In the genomic region with DNA sequence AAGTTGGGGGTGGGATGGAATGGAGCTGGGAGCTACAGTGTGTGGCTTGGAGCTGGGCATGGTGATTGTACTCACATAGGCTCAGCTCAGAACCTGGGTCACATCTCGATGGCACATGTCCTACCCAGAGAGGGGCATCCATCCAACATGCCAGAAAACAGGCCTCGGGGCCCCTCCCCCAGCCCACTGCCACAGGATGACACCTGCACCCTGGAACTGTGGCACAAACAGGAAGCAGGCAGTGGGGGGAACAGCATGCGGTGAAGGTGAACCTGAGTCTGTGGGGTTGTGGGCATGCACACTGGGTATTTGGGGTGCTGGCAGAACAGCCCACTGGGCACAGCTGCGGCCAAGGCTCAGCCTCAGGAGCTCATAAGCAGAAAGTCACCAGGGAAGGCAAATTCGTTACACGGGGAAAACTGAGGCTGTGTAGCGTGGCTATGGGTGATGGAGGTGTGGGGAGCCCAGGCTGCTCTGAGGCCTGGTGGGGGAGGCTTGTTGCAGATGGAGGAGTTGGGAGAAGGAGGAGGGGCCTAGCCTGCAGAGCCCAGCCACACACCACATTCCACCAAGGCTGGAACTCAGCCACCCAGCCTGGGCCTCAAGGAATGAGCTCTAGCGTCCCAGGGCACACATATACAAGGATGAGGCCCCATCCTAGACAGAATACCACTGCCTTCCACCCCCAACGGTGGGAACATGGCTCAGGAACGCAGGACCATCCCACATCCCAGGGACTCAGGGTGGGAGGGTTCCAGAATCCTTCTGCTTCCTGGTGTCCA, we compare ENCODE assay signal across 8 mouse cellular contexts. TPM values are rescaled to one million over a fixed set of nuclear protein-coding genes. Genes with fewer than 3 reads are reported as not detected.
DNase-seq lines count a peak whose midpoint lies in the region; ATAC-seq lines count a peak whose summit lies in the region.

No protein-coding gene starts in this region.

- peaks cover 70% of the 10 kb centered on the region for H3K4me1 ChIP-seq in heart, embryonic 10.5 days
- H3K4me1 ChIP-seq in liver, embryonic 16.5 days (ENCODE audit: control insufficient read depth, low read depth, low read length), result peaks cover 8% of the 10 kb centered on the region

- peaks cover 40% of the 10 kb centered on the region for H3K36me3 ChIP-seq in heart, embryonic 10.5 days
- peaks cover 28% of the 10 kb centered on the region for H3K36me3 ChIP-seq in liver, embryonic 16.5 days (ENCODE audit: control insufficient read depth, insufficient read depth)

- 0 out of 2 replicates have a peak overlapping the region, but pooled peaks have one; percentile 5 for H3K4me2 ChIP-seq in liver, embryonic 16.5 days (ENCODE audit: low read depth, low read length)

- peak; percentile 89 for DNase-seq in heart, embryonic 10.5 days (ENCODE audit: low spot score)
- no peak for DNase-seq in heart, adult 8-10 months (ENCODE audit: low spot score)
- peak; percentile 95 for DNase-seq in NIH3T3 (ENCODE audit: low read depth)
- DNase-seq in thymus, postnatal 25 days, result peak; percentile 90
- DNase-seq in cerebellum, adult 8-10 months, result no peak
- DNase-seq in adrenal gland, adult 18-20 months (ENCODE audit: low spot score in 2 of 2), result no peak

- no peaks in the 10 kb centered on the region for H3K9me3 ChIP-seq in heart, embryonic 10.5 days
- no peaks in the 10 kb centered on the region for H3K9me3 ChIP-seq in liver, embryonic 16.5 days (replicated peaks; ENCODE audit: control insufficient read depth, low read length)

- peak overlapping the region; percentile 89 for H3K27ac ChIP-seq in heart, embryonic 10.5 days
- peak overlapping the region; percentile 56; the same call in 1 of the 2 replicates for H3K27ac ChIP-seq in liver, embryonic 16.5 days (ENCODE audit: low read length)

- H3K9ac ChIP-seq in liver, embryonic 16.5 days (ENCODE audit: low read depth, low read length), result no peak overlapping the region

- 54% methylated on average over 10 of the region's 10 CpGs for WGBS in heart, embryonic 10.5 days
- WGBS in liver, embryonic 16.5 days (ENCODE audit: insufficient replicate concordance), result 52% methylated on average over 10 of the region's 10 CpGs

- H3K4me3 ChIP-seq in heart, embryonic 10.5 days, result peak overlapping the region; percentile 43
- no peak overlapping the region for H3K4me3 ChIP-seq in liver, embryonic 16.5 days (ENCODE audit: low read depth, low read length)

- H3K27me3 ChIP-seq in heart, embryonic 10.5 days (ENCODE audit: insufficient read depth, poor library complexity, severe bottlenecking), result peaks cover 26% of the 10 kb centered on the region
- H3K27me3 ChIP-seq in liver, embryonic 16.5 days (ENCODE audit: control insufficient read depth, insufficient read depth, low read depth, low read length), result peaks cover 4% of the 10 kb centered on the region; the same call in 1 of the 2 replicates

- ATAC-seq in hematopoietic stem cell, adult 5-6 weeks (replicated peaks in 1 of 2; ENCODE audit: insufficient read depth in 1 of 2, low FRiP score in 2 of 2, low TSS enrichment in 1 of 2, low read depth in 1 of 2, poor library complexity in 2 of 2, severe bottlenecking in 2 of 2), result peak; percentile 66 to 70
- ATAC-seq in liver, embryonic 16.5 days (ENCODE audit: low read depth), result no peak

RNA-seq across cellular contexts. Expression of a gene that starts 0.9 kb away (rescaled TPM):
- polyA plus RNA-seq in heart, embryonic 10.5 days (2016; fragmentation: Nextera tagmentation; extraction: Ambion mirVana), result 10.8 and 15.6 TPM in 2 replicates
- 1 to 10 TPM; 2.7 to 5.4 (median 3.5) TPM for total RNA-seq in heart, adult 8-10 months (2022)
- total RNA-seq in hematopoietic stem cell, adult 5-6 weeks (2017), result 3.0 and 4.6 TPM in 2 replicates
- 4.3 and 4.5 TPM in 2 replicates for polyA plus RNA-seq in liver, embryonic 16.5 days (2015; fragmentation: Nextera tagmentation; extraction: Ambion mirVana)
- 10 to 100 TPM; 23.3 to 29.2 TPM for total RNA-seq in adrenal gland, adult 18-20 months (2021)

RNA-seq across cellular contexts. Expression of a gene that starts 8.5 kb away (rescaled TPM):
- 37.2 and 51.6 TPM in 2 replicates for polyA plus RNA-seq in heart, embryonic 10.5 days (2016; fragmentation: Nextera tagmentation; extraction: Ambion mirVana)
- total RNA-seq in heart, adult 8-10 months (2022), result 10 to 100 TPM; 14.4 to 19.2 (median 16.3) TPM
- total RNA-seq in hematopoietic stem cell, adult 5-6 weeks (2017), result 25.7 and 33.1 TPM in 2 replicates
- 18.4 and 18.7 TPM in 2 replicates for polyA plus RNA-seq in liver, embryonic 16.5 days (2015; fragmentation: Nextera tagmentation; extraction: Ambion mirVana)
- total RNA-seq in adrenal gland, adult 18-20 months (2021), result 10 to 100 TPM; 34.3 to 40.9 TPM

RNA-seq across cellular contexts. Expression of a gene that starts 13.7 kb away (rescaled TPM):
- polyA plus RNA-seq in heart, embryonic 10.5 days (2016; fragmentation: Nextera tagmentation; extraction: Ambion mirVana), result not detected in 2 replicates
- 1 to 10 TPM; 4.1 to 6.6 (median 5.2) TPM for total RNA-seq in heart, adult 8-10 months (2022)
- 0.10 and 0.56 TPM in 2 replicates for total RNA-seq in hematopoietic stem cell, adult 5-6 weeks (2017)
- polyA plus RNA-seq in liver, embryonic 16.5 days (2015; fragmentation: Nextera tagmentation; extraction: Ambion mirVana), result not detected in 2 replicates
- 1 to 10 TPM; 4.5 to 6.7 TPM for total RNA-seq in adrenal gland, adult 18-20 months (2021)

RNA-seq across cellular contexts. Expression of a gene that starts 20.9 kb away (rescaled TPM):
- 100 and 109 TPM in 2 replicates for polyA plus RNA-seq in heart, embryonic 10.5 days (2016; fragmentation: Nextera tagmentation; extraction: Ambion mirVana)
- 10 to 100 TPM; 52.4 to 61.2 (median 57.1) TPM for total RNA-seq in heart, adult 8-10 months (2022)
- total RNA-seq in hematopoietic stem cell, adult 5-6 weeks (2017), result 25.6 and 37.4 TPM in 2 replicates
- polyA plus RNA-seq in liver, embryonic 16.5 days (2015; fragmentation: Nextera tagmentation; extraction: Ambion mirVana), result 19.8 and 22.5 TPM in 2 replicates
- total RNA-seq in adrenal gland, adult 18-20 months (2021), result 10 to 100 TPM; 86.5 to 92.7 TPM

RNA-seq across cellular contexts. Expression of a gene that starts 27.9 kb away (rescaled TPM):
- 10.3 and 12.8 TPM in 2 replicates for polyA plus RNA-seq in heart, embryonic 10.5 days (2016; fragmentation: Nextera tagmentation; extraction: Ambion mirVana)
- total RNA-seq in heart, adult 8-10 months (2022), result 10 to 100 TPM in 1 of 4 experiments, 1 to 10 TPM in 3; 9.2 to 11.4 (median 9.8) TPM
- total RNA-seq in hematopoietic stem cell, adult 5-6 weeks (2017), result 10.4 and 16.9 TPM in 2 replicates
- polyA plus RNA-seq in liver, embryonic 16.5 days (2015; fragmentation: Nextera tagmentation; extraction: Ambion mirVana), result 9.2 and 11.9 TPM in 2 replicates
- 10 to 100 TPM; 16.0 to 29.6 TPM for total RNA-seq in adrenal gland, adult 18-20 months (2021)

Comparison
In these comparisons a context has a peak if more than half of its experiments do, and no peak if none do; other contexts are left out.
1. DNase-seq: peak in heart, embryonic 10.5 days (single experiment), NIH3T3 (single experiment) and thymus, postnatal 25 days (single experiment); none in heart, adult 8-10 months (single experiment), cerebellum, adult 8-10 months (single experiment) and adrenal gland, adult 18-20 months (0 of 2).